20 mouse cellular contexts compared by ENCODE assay signal in genomic region chr1:94085324-94086105, GRCm38 (mm10). TPM values are rescaled to one million over a fixed set of nuclear protein-coding genes. Genes with fewer than 3 reads are reported as not detected.
"Had no signal": no experiment of that assay in that cellular context is flagged by ENCODE, and none has a peak within 500 bp of the region (broad histone marks: within the 10 kb centered on the region; RNA-seq: fewer than 3 reads in every experiment).

No protein-coding gene starts in this region.

- H3K27me3 ChIP-seq: neural tube, embryonic 15.5 days had no signal

- H3K36me3 ChIP-seq: liver, embryonic 12.5 days; neural tube, embryonic 13.5 days; neural tube, embryonic 15.5 days had no signal

- H3K4me1 ChIP-seq: liver, embryonic 12.5 days; neural tube, embryonic 13.5 days; neural tube, embryonic 15.5 days had no signal

- ATAC-seq: liver, embryonic 12.5 days had no signal

- H3K27ac ChIP-seq: liver, embryonic 12.5 days; liver, embryonic 14.5 days; neural tube, embryonic 13.5 days; neural tube, embryonic 15.5 days had no signal

- H3K9me3 ChIP-seq: liver, embryonic 12.5 days; neural tube, embryonic 13.5 days; neural tube, embryonic 15.5 days had no signal

- H3K4me3 ChIP-seq: liver, embryonic 12.5 days; myocyte; neural tube, embryonic 13.5 days; neural tube, embryonic 15.5 days had no signal

- H3K4me2 ChIP-seq: liver, embryonic 12.5 days; lung, embryonic 14.5 days; neural tube, embryonic 13.5 days; neural tube, embryonic 15.5 days had no signal

- DNase-seq: lung, adult 18-20 months; lung, postnatal 10 days; lung, postnatal 4 days; retina, postnatal 1 day; right cerebral cortex, adult 18-20 months; right cerebral cortex, postnatal 25 days; right cerebral cortex, postnatal 4 days; spleen, adult 18-20 months; thymus, adult 18-20 months; thymus, postnatal 14 days; thymus, postnatal 36 days had no signal

- H3K9ac ChIP-seq: liver, embryonic 12.5 days; liver, embryonic 14.5 days; lung, embryonic 14.5 days; neural tube, embryonic 13.5 days; neural tube, embryonic 15.5 days had no signal

RNA-seq across cellular contexts. Expression of gene Pdcd1, which starts 33.2 kb away (rescaled TPM):
- polyA plus RNA-seq: liver, embryonic 12.5 days; liver, embryonic 16.5 days; myocyte; neural tube, embryonic 11.5 days; neural tube, embryonic 15.5 days; stomach, embryonic 14.5 days had no signal
